ENCODE assay signal across 9 mouse cellular contexts in genomic region chr13:23537006-23537710, GRCm38 (mm10). TPM values are rescaled to one million over a fixed set of nuclear protein-coding genes. Genes with fewer than 3 reads are reported as not detected.
DNase-seq lines count a peak whose midpoint lies in the region; ATAC-seq lines count a peak whose summit lies in the region.
"Had no signal": no experiment of that assay in that cellular context is flagged by ENCODE, and none has a peak within 500 bp of the region (broad histone marks: within the 10 kb centered on the region; RNA-seq: fewer than 3 reads in every experiment).

No protein-coding gene starts in this region.

- H3K27ac ChIP-seq in lung, embryonic 16.5 days (ENCODE audit: low read length), result peak overlapping the region; percentile 25; the same call in 1 of the 2 replicates
- peak overlapping the region; percentile 60 for H3K27ac ChIP-seq in embryonic facial prominence, embryonic 13.5 days
- no peak overlapping the region for H3K27ac ChIP-seq in hindbrain, embryonic 15.5 days (replicated peaks)
- H3K27ac ChIP-seq in midbrain, embryonic 14.5 days (replicated peaks; ENCODE audit: low read depth, low read length), result no peak overlapping the region

- peak overlapping the region; percentile 69 for H3K4me2 ChIP-seq in lung, embryonic 16.5 days (ENCODE audit: low read depth, low read length)
- H3K4me2 ChIP-seq in embryonic facial prominence, embryonic 13.5 days, result peak overlapping the region; percentile 66
- peak overlapping the region; percentile 89 for H3K4me2 ChIP-seq in hindbrain, embryonic 15.5 days
- peak overlapping the region; percentile 79 for H3K4me2 ChIP-seq in midbrain, embryonic 14.5 days (ENCODE audit: low read length)

- peak overlapping the region; percentile 12; the same call in 1 of the 2 replicates for H3K9ac ChIP-seq in lung, embryonic 16.5 days (ENCODE audit: low read length)
- H3K9ac ChIP-seq in embryonic facial prominence, embryonic 13.5 days, result peak overlapping the region; percentile 54; the same call in 1 of the 2 replicates
- H3K9ac ChIP-seq in hindbrain, embryonic 15.5 days, result no peak overlapping the region
- no peak overlapping the region for H3K9ac ChIP-seq in midbrain, embryonic 14.5 days (replicated peaks; ENCODE audit: low read length)

- no peaks in the 10 kb centered on the region for H3K9me3 ChIP-seq in lung, embryonic 16.5 days (ENCODE audit: control insufficient read depth, low read length)
- no peaks in the 10 kb centered on the region for H3K9me3 ChIP-seq in embryonic facial prominence, embryonic 13.5 days
- H3K9me3 ChIP-seq in hindbrain, embryonic 15.5 days, result no peaks in the 10 kb centered on the region
- H3K9me3 ChIP-seq in midbrain, embryonic 14.5 days (ENCODE audit: control insufficient read depth, low read length), result no peaks in the 10 kb centered on the region

- peak overlapping the region; percentile 32 for H3K4me3 ChIP-seq in lung, embryonic 16.5 days (ENCODE audit: low read length)
- H3K4me3 ChIP-seq in embryonic facial prominence, embryonic 13.5 days, result peak overlapping the region; percentile 54
- no peak overlapping the region for H3K4me3 ChIP-seq in hindbrain, embryonic 15.5 days
- no peak overlapping the region for H3K4me3 ChIP-seq in midbrain, embryonic 14.5 days (replicated peaks; ENCODE audit: low read depth, low read length)

- no peak for ATAC-seq in lung, embryonic 16.5 days (ENCODE audit: low read depth)
- ATAC-seq in embryonic facial prominence, embryonic 13.5 days (ENCODE audit: insufficient number of reproducible peaks, insufficient read depth, low FRiP score, low TSS enrichment, low read depth), result no peak
- no peak for ATAC-seq in hindbrain, embryonic 15.5 days (ENCODE audit: low FRiP score, low read depth)
- no peak for ATAC-seq in midbrain, embryonic 14.5 days (ENCODE audit: low FRiP score, low TSS enrichment)
- ATAC-seq: inflammation-experienced regulatory T-cells, adult 6 months had no signal

- no peak for DNase-seq in lung, postnatal 14 days
- DNase-seq in midbrain, embryonic 14.5 days, result no peak
- no peak for DNase-seq in layer of hippocampus, adult 9-10 months (ENCODE audit: low spot score)
- DNase-seq in urinary bladder, adult 2 months (ENCODE audit: low spot score), result no peak
- DNase-seq: cerebellum, adult 9-11 months had no signal

- H3K27me3 ChIP-seq in lung, embryonic 16.5 days (ENCODE audit: control insufficient read depth, insufficient read depth, low read depth, low read length), result no peaks in the 10 kb centered on the region
- H3K27me3 ChIP-seq in embryonic facial prominence, embryonic 13.5 days, result no peaks in the 10 kb centered on the region
- no peaks in the 10 kb centered on the region for H3K27me3 ChIP-seq in hindbrain, embryonic 15.5 days
- no peaks in the 10 kb centered on the region for H3K27me3 ChIP-seq in midbrain, embryonic 14.5 days (ENCODE audit: control insufficient read depth, insufficient read depth, low read length)

- 43% methylated on average over 3 of the region's 3 CpGs for WGBS in lung, embryonic 16.5 days
- WGBS in embryonic facial prominence, embryonic 13.5 days, result 74% methylated on average over 3 of the region's 3 CpGs
- 83% methylated on average over 3 of the region's 3 CpGs for WGBS in hindbrain, embryonic 15.5 days
- WGBS in midbrain, embryonic 14.5 days, result 77% methylated on average over 3 of the region's 3 CpGs

- H3K4me1 ChIP-seq in lung, embryonic 16.5 days (replicated peaks; ENCODE audit: control insufficient read depth, insufficient read depth, low read length), result peaks cover 19% of the 10 kb centered on the region
- H3K4me1 ChIP-seq in embryonic facial prominence, embryonic 13.5 days, result peaks cover 30% of the 10 kb centered on the region
- H3K4me1 ChIP-seq in hindbrain, embryonic 15.5 days (replicated peaks), result peaks cover 27% of the 10 kb centered on the region
- peaks cover 29% of the 10 kb centered on the region for H3K4me1 ChIP-seq in midbrain, embryonic 14.5 days (ENCODE audit: control insufficient read depth, insufficient read depth, low read length)

- H3K36me3 ChIP-seq in lung, embryonic 16.5 days (ENCODE audit: control insufficient read depth, insufficient read depth, low read length), result no peaks in the 10 kb centered on the region
- no peaks in the 10 kb centered on the region for H3K36me3 ChIP-seq in embryonic facial prominence, embryonic 13.5 days
- no peaks in the 10 kb centered on the region for H3K36me3 ChIP-seq in hindbrain, embryonic 15.5 days
- no peaks in the 10 kb centered on the region for H3K36me3 ChIP-seq in midbrain, embryonic 14.5 days (ENCODE audit: control insufficient read depth, insufficient read depth, low read length)

RNA-seq across cellular contexts. Expression of gene Hist1h3g, which starts 1.9 kb away (rescaled TPM):
- polyA plus RNA-seq in lung, embryonic 16.5 days (2015; fragmentation: Nextera tagmentation; extraction: Ambion mirVana), result 5.6 and 6.2 TPM in 2 replicates
- polyA plus RNA-seq in embryonic facial prominence, embryonic 13.5 days (2015; fragmentation: Nextera tagmentation; extraction: Ambion mirVana), result 5.3 and 6.7 TPM in 2 replicates
- polyA plus RNA-seq in hindbrain, embryonic 15.5 days (2015; fragmentation: Nextera tagmentation; extraction: Ambion mirVana), result 0.85 and 1.2 TPM in 2 replicates
- 0.77 and 1.4 TPM in 2 replicates for polyA plus RNA-seq in midbrain, embryonic 14.5 days (2014; fragmentation: Nextera tagmentation; extraction: Ambion mirVana)
- 0.40 and 0.90 TPM in 2 replicates for polyA plus RNA-seq in urinary bladder, adult 2 months (2012; rRNA removed)

RNA-seq across cellular contexts. Expression of gene Hist1h2af, which starts 3.5 kb away (rescaled TPM):
- 7.1 and 8.0 TPM in 2 replicates for polyA plus RNA-seq in lung, embryonic 16.5 days (2015; fragmentation: Nextera tagmentation; extraction: Ambion mirVana)
- polyA plus RNA-seq in embryonic facial prominence, embryonic 13.5 days (2015; fragmentation: Nextera tagmentation; extraction: Ambion mirVana), result 6.6 and 13.4 TPM in 2 replicates
- polyA plus RNA-seq in hindbrain, embryonic 15.5 days (2015; fragmentation: Nextera tagmentation; extraction: Ambion mirVana), result 0.82 and 2.1 TPM in 2 replicates
- 3.4 and 4.6 TPM in 2 replicates for polyA plus RNA-seq in midbrain, embryonic 14.5 days (2014; fragmentation: Nextera tagmentation; extraction: Ambion mirVana)
- polyA plus RNA-seq in urinary bladder, adult 2 months (2012; rRNA removed), result 1.3 and 5.2 TPM in 2 replicates
- polyA plus RNA-seq: inflammation-experienced regulatory T-cells, adult 6 months had no signal

RNA-seq across cellular contexts. Expression of gene Hist1h2bh, which starts 6.0 kb away (rescaled TPM):
- 1.3 and 2.0 TPM in 2 replicates for polyA plus RNA-seq in lung, embryonic 16.5 days (2015; fragmentation: Nextera tagmentation; extraction: Ambion mirVana)
- 0.98 and 1.4 TPM in 2 replicates for polyA plus RNA-seq in embryonic facial prominence, embryonic 13.5 days (2015; fragmentation: Nextera tagmentation; extraction: Ambion mirVana)
- polyA plus RNA-seq in hindbrain, embryonic 15.5 days (2015; fragmentation: Nextera tagmentation; extraction: Ambion mirVana), result 0.17 and 0.19 TPM in 2 replicates
- polyA plus RNA-seq in midbrain, embryonic 14.5 days (2014; fragmentation: Nextera tagmentation; extraction: Ambion mirVana), result 0.13 and 0.30 TPM in 2 replicates
- polyA plus RNA-seq in urinary bladder, adult 2 months (2012; rRNA removed), result 0.60 and 0.69 TPM in 2 replicates

RNA-seq across cellular contexts. Expression of gene Hist1h4h, which starts 6.3 kb away (rescaled TPM):
- 4.3 and 8.4 TPM in 2 replicates for polyA plus RNA-seq in lung, embryonic 16.5 days (2015; fragmentation: Nextera tagmentation; extraction: Ambion mirVana)
- 7.3 and 7.9 TPM in 2 replicates for polyA plus RNA-seq in embryonic facial prominence, embryonic 13.5 days (2015; fragmentation: Nextera tagmentation; extraction: Ambion mirVana)
- 1.7 and 2.7 TPM in 2 replicates for polyA plus RNA-seq in hindbrain, embryonic 15.5 days (2015; fragmentation: Nextera tagmentation; extraction: Ambion mirVana)
- polyA plus RNA-seq in midbrain, embryonic 14.5 days (2014; fragmentation: Nextera tagmentation; extraction: Ambion mirVana), result 4.1 and 6.4 TPM in 2 replicates
- 27.8 and 30.5 TPM in 2 replicates for polyA plus RNA-seq in urinary bladder, adult 2 months (2012; rRNA removed)

RNA-seq across cellular contexts. Expression of gene Hist1h3f, which starts 6.7 kb away (rescaled TPM):
- polyA plus RNA-seq in lung, embryonic 16.5 days (2015; fragmentation: Nextera tagmentation; extraction: Ambion mirVana), result 0.49 and 0.93 TPM in 2 replicates
- 1.2 and 1.3 TPM in 2 replicates for polyA plus RNA-seq in embryonic facial prominence, embryonic 13.5 days (2015; fragmentation: Nextera tagmentation; extraction: Ambion mirVana)
- polyA plus RNA-seq in hindbrain, embryonic 15.5 days (2015; fragmentation: Nextera tagmentation; extraction: Ambion mirVana), result 0.21 and 0.62 TPM in 2 replicates
- 0.32 and 0.47 TPM in 2 replicates for polyA plus RNA-seq in midbrain, embryonic 14.5 days (2014; fragmentation: Nextera tagmentation; extraction: Ambion mirVana)
- 0.44 and 0.78 TPM in 2 replicates for polyA plus RNA-seq in urinary bladder, adult 2 months (2012; rRNA removed)

Comparison
In these comparisons a context has a peak if more than half of its experiments do, and no peak if none do; other contexts are left out.
1. H3K27ac ChIP-seq: peak in lung, embryonic 16.5 days (single experiment) and embryonic facial prominence, embryonic 13.5 days (single experiment); none in hindbrain, embryonic 15.5 days (single experiment) and midbrain, embryonic 14.5 days (single experiment).
2. H3K4me3 ChIP-seq: peak in lung, embryonic 16.5 days (single experiment) and embryonic facial prominence, embryonic 13.5 days (single experiment); none in hindbrain, embryonic 15.5 days (single experiment) and midbrain, embryonic 14.5 days (single experiment).
3. H3K9ac ChIP-seq: peak in lung, embryonic 16.5 days (single experiment) and embryonic facial prominence, embryonic 13.5 days (single experiment); none in hindbrain, embryonic 15.5 days (single experiment) and midbrain, embryonic 14.5 days (single experiment).
4. Peak in every context shown above with its lines, with median percentiles within 50 percentile points of each other: H3K4me2 ChIP-seq.